In genomic region chr12:40414682-40415311, GRCm38 (mm10) we compare ENCODE assay signal across 17 mouse cellular contexts. TPM values are rescaled to one million over a fixed set of nuclear protein-coding genes. Genes with fewer than 3 reads are reported as not detected.
DNase-seq lines count a peak whose midpoint lies in the region; ATAC-seq and TF ChIP-seq lines count a peak whose summit lies in the region.
"Had no signal": no experiment of that assay in that cellular context is flagged by ENCODE, and none has a peak within 500 bp of the region (broad histone marks: within the 10 kb centered on the region; RNA-seq: fewer than 3 reads in every experiment).

No protein-coding gene starts in this region.

- peak overlapping the region; percentile 34 for H3K4me2 ChIP-seq in hindbrain, embryonic 15.5 days
- H3K4me2 ChIP-seq in forebrain, postnatal 0 days (ENCODE audit: low read depth): peak overlapping the region; percentile 30
- peak overlapping the region; percentile 38 for H3K4me2 ChIP-seq in midbrain, embryonic 15.5 days
- H3K4me2 ChIP-seq: embryonic facial prominence, embryonic 15.5 days; heart, embryonic 12.5 days; limb, embryonic 15.5 days had no signal

- H3K9me3 ChIP-seq in hindbrain, embryonic 15.5 days: 0 out of 2 replicates have a peak, but pooled peaks cover under 1% of the 10 kb centered on the region
- no peaks in the 10 kb centered on the region for H3K9me3 ChIP-seq in hindbrain, embryonic 10.5 days
- H3K9me3 ChIP-seq in forebrain, postnatal 0 days (ENCODE audit: low read length): no peaks in the 10 kb centered on the region
- no peaks in the 10 kb centered on the region for H3K9me3 ChIP-seq in midbrain, embryonic 15.5 days
- H3K9me3 ChIP-seq: embryonic facial prominence, embryonic 15.5 days; limb, embryonic 15.5 days had no signal

- H3K27ac ChIP-seq in hindbrain, embryonic 15.5 days (replicated peaks): peak overlapping the region; percentile 71; the same call in 1 of the 2 replicates
- no peak overlapping the region for H3K27ac ChIP-seq in hindbrain, embryonic 10.5 days
- peak overlapping the region; percentile 76 for H3K27ac ChIP-seq in forebrain, postnatal 0 days (ENCODE audit: low read depth, low read length)
- peak overlapping the region; percentile 78 for H3K27ac ChIP-seq in midbrain, embryonic 15.5 days
- H3K27ac ChIP-seq: embryonic facial prominence, embryonic 15.5 days; gastrocnemius, adult 2 months; limb, embryonic 15.5 days; stomach, postnatal 0 days had no signal

- DNase-seq in hindbrain, embryonic 10.5 days (ENCODE audit: low spot score): no peak
- peak; percentile 42 for DNase-seq in brain, embryonic 18.5 days (ENCODE audit: low read depth, low spot score)
- peak; percentile 66 for DNase-seq in forebrain, postnatal 0 days
- DNase-seq in spleen, postnatal 14 days (ENCODE audit: low spot score in 2 of 2): no peak
- DNase-seq in gastrocnemius, adult 18-20 months (ENCODE audit: low spot score): no peak
- DNase-seq: cerebellum, postnatal 10 days; gastrocnemius, adult 2 months; lung, adult 2 months had no signal

- TF ChIP-seq CTCF in forebrain, postnatal 0 days (IDR thresholded peaks at IDR 0.05; ENCODE audit: low read depth): no peak

- WGBS in hindbrain, embryonic 15.5 days: 25% methylated on average over 5 of the region's 5 CpGs
- 50% methylated on average over 5 of the region's 5 CpGs for WGBS in hindbrain, embryonic 10.5 days
- WGBS in forebrain, postnatal 0 days: 16% methylated on average over 5 of the region's 5 CpGs
- WGBS in midbrain, embryonic 15.5 days: 15% methylated on average over 5 of the region's 5 CpGs

- no peaks in the 10 kb centered on the region for H3K27me3 ChIP-seq in hindbrain, embryonic 15.5 days
- H3K27me3 ChIP-seq in hindbrain, embryonic 10.5 days (ENCODE audit: insufficient read depth, poor library complexity, severe bottlenecking): no peaks in the 10 kb centered on the region
- no peaks in the 10 kb centered on the region for H3K27me3 ChIP-seq in forebrain, postnatal 0 days (ENCODE audit: insufficient read depth, low read length)
- H3K27me3 ChIP-seq in midbrain, embryonic 15.5 days (replicated peaks): no peaks in the 10 kb centered on the region
- H3K27me3 ChIP-seq: embryonic facial prominence, embryonic 15.5 days; heart, embryonic 12.5 days; limb, embryonic 15.5 days had no signal

- H3K9ac ChIP-seq in hindbrain, embryonic 15.5 days: no peak overlapping the region
- no peak overlapping the region for H3K9ac ChIP-seq in forebrain, postnatal 0 days
- no peak overlapping the region for H3K9ac ChIP-seq in midbrain, embryonic 15.5 days
- H3K9ac ChIP-seq: embryonic facial prominence, embryonic 15.5 days; heart, embryonic 12.5 days; limb, embryonic 15.5 days had no signal

- H3K4me1 ChIP-seq in hindbrain, embryonic 15.5 days (replicated peaks): peaks cover 14% of the 10 kb centered on the region
- peaks cover 12% of the 10 kb centered on the region for H3K4me1 ChIP-seq in hindbrain, embryonic 10.5 days (replicated peaks)
- no peaks in the 10 kb centered on the region for H3K4me1 ChIP-seq in forebrain, postnatal 0 days (ENCODE audit: insufficient read depth)
- H3K4me1 ChIP-seq in midbrain, embryonic 15.5 days: peaks cover 12% of the 10 kb centered on the region
- H3K4me1 ChIP-seq: embryonic facial prominence, embryonic 15.5 days; limb, embryonic 15.5 days had no signal

- peak; percentile 85 for ATAC-seq in hindbrain, embryonic 15.5 days (ENCODE audit: low FRiP score, low read depth)
- ATAC-seq in forebrain, postnatal 0 days: peak; percentile 98
- ATAC-seq in midbrain, embryonic 15.5 days (replicated peaks): peak; percentile 93
- no peak for ATAC-seq in inflammation-experienced regulatory T-cells, adult 6 months
- ATAC-seq: activated CD4-positive, CD25-positive, alpha-beta regulatory T cell, adult 4 months; CD4-positive, CD25-positive, alpha-beta regulatory T cell, adult 4 months had no signal

- no peak overlapping the region for H3K4me3 ChIP-seq in hindbrain, embryonic 15.5 days
- H3K4me3 ChIP-seq in hindbrain, embryonic 10.5 days: no peak overlapping the region
- no peak overlapping the region for H3K4me3 ChIP-seq in forebrain, postnatal 0 days (ENCODE audit: low read depth, low read length)
- 0 out of 2 replicates have a peak overlapping the region, but pooled peaks have one; percentile 6 for H3K4me3 ChIP-seq in midbrain, embryonic 15.5 days
- H3K4me3 ChIP-seq: embryonic facial prominence, embryonic 15.5 days; gastrocnemius, adult 2 months; heart, embryonic 12.5 days; limb, embryonic 15.5 days had no signal

- H3K36me3 ChIP-seq in hindbrain, embryonic 15.5 days: 0 out of 2 replicates have a peak, but pooled peaks cover under 1% of the 10 kb centered on the region
- peaks cover 5% of the 10 kb centered on the region for H3K36me3 ChIP-seq in hindbrain, embryonic 10.5 days
- H3K36me3 ChIP-seq in forebrain, postnatal 0 days (ENCODE audit: insufficient read depth): no peaks in the 10 kb centered on the region
- no peaks in the 10 kb centered on the region for H3K36me3 ChIP-seq in midbrain, embryonic 15.5 days (replicated peaks)
- H3K36me3 ChIP-seq: embryonic facial prominence, embryonic 15.5 days had no signal

RNA-seq across cellular contexts. Expression of gene Zfp277, which starts 30.9 kb away (rescaled TPM):
- polyA plus RNA-seq in hindbrain, embryonic 15.5 days (2015; fragmentation: Nextera tagmentation; extraction: Ambion mirVana): 29.5 and 31.9 TPM in 2 replicates
- 36.0 and 37.8 TPM in 2 replicates for polyA plus RNA-seq in hindbrain, embryonic 10.5 days (2016; fragmentation: Nextera tagmentation; extraction: Ambion mirVana)
- total RNA-seq in forebrain, postnatal 0 days (2014; rRNA removed): 31.8 and 34.4 TPM in 2 replicates
- 30.7 and 31.6 TPM in 2 replicates for polyA plus RNA-seq in forebrain, postnatal 0 days (2015; fragmentation: Nextera tagmentation; extraction: Ambion mirVana)
- 26.6 and 26.9 TPM in 2 replicates for polyA plus RNA-seq in midbrain, embryonic 15.5 days (2015; fragmentation: Nextera tagmentation; extraction: Ambion mirVana)
- 1 to 10 TPM; 8.0 to 9.1 TPM for total RNA-seq in gastrocnemius, adult 18-20 months (2021)
- 10 to 100 TPM; 32.8 to 38.7 (median 38.7) TPM for polyA plus RNA-seq in inflammation-experienced regulatory T-cells, adult 6 months (2017; shearing (Covaris generic))

RNA-seq across cellular contexts. Expression of gene Dock4, which starts 31.0 kb away (rescaled TPM):
- 30.4 and 31.0 TPM in 2 replicates for polyA plus RNA-seq in hindbrain, embryonic 15.5 days (2015; fragmentation: Nextera tagmentation; extraction: Ambion mirVana)
- polyA plus RNA-seq in hindbrain, embryonic 10.5 days (2016; fragmentation: Nextera tagmentation; extraction: Ambion mirVana): 17.6 and 25.1 TPM in 2 replicates
- 27.5 and 30.9 TPM in 2 replicates for total RNA-seq in forebrain, postnatal 0 days (2014; rRNA removed)
- 3.6 and 10.5 TPM in 2 replicates for polyA plus RNA-seq in forebrain, postnatal 0 days (2015; fragmentation: Nextera tagmentation; extraction: Ambion mirVana)
- 37.7 and 42.0 TPM in 2 replicates for polyA plus RNA-seq in midbrain, embryonic 15.5 days (2015; fragmentation: Nextera tagmentation; extraction: Ambion mirVana)
- total RNA-seq in gastrocnemius, adult 18-20 months (2021): 10 to 100 TPM in 1 of 2 experiments, 1 to 10 TPM in 1; 8.2 to 10.1 TPM
- polyA plus RNA-seq in inflammation-experienced regulatory T-cells, adult 6 months (2017; shearing (Covaris generic)): 1 to 10 TPM in 1 of 3 experiments, under 1 TPM in 2; 0.79 to 1.2 (median 0.80) TPM

Comparison
In these comparisons a context has a peak if more than half of its experiments do, and no peak if none do; other contexts are left out.
1. DNase-seq: peak in brain, embryonic 18.5 days (single experiment) and forebrain, postnatal 0 days (single experiment); none in hindbrain, embryonic 10.5 days (single experiment), spleen, postnatal 14 days (0 of 2) and gastrocnemius, adult 18-20 months (single experiment).
2. Peak in every context shown above with its lines, with median percentiles within 50 percentile points of each other: H3K4me2 ChIP-seq.